Mouse (Mus musculus) cerebellum, adult 11 months (tissue): Measurements from ENCODE around the gene Siah3.

ENCODE experiments used
- DNase-seq: peaks from one replicate; pipeline ENCODE4 v3.0.0; 2022

The Siah3 gene

GRCm38 (mm10) chr14:75525376-75526145 lies 69.8 kb downstream of the Siah3 start:
- no peak for DNase-seq

GRCm38 (mm10) chr14:75527464-75528190 lies 71.8 kb downstream of the Siah3 start:
- peak; percentile 86 for DNase-seq

GRCm38 (mm10) chr14:75530815-75531353 lies 75.1 kb downstream of the Siah3 start:
- no peak for DNase-seq

- DNase-seq, result no peak
These were observed 83.4 kb downstream of the Siah3 start for GRCm38 (mm10) chr14:75539205-75539604.

GRCm38 (mm10) chr14:75540216-75540995 lies 84.6 kb downstream of the Siah3 start:
- DNase-seq, result no peak

GRCm38 (mm10) chr14:75540996-75541350 lies 85.2 kb downstream of the Siah3 start:
- no peak for DNase-seq

GRCm38 (mm10) chr14:75541731-75542130 lies 85.9 kb downstream of the Siah3 start:
- no peak for DNase-seq

GRCm38 (mm10) chr14:75561577-75562331 lies 106.0 kb downstream of the Siah3 start:
- DNase-seq, result no peak

GRCm38 (mm10) chr14:75565534-75566140 lies 109.9 kb downstream of the Siah3 start:
- DNase-seq, result peak; percentile 89

GRCm38 (mm10) chr14:75566303-75566702 lies 110.5 kb downstream of the Siah3 start:
- no peak for DNase-seq

- no peak for DNase-seq
These were observed 123.2 kb downstream of the Siah3 start for GRCm38 (mm10) chr14:75579010-75579409.
